Mouse (Mus musculus) lung, postnatal 0 days (tissue): ENCODE data around the gene Socs1.

Experiments used
- CTCF ChIP-seq: IDR thresholded peaks from 2 replicates; pipeline ENCODE4 v1.5.1; 2016; ENCODE audit warnings: antibody characterized with exemption, mild to moderate bottlenecking
- EP300 ChIP-seq: IDR thresholded peaks from 2 replicates; pipeline ENCODE4 v1.6.1; 2016; ENCODE audit warnings: antibody characterized with exemption, mild to moderate bottlenecking, control low read depth

- no peak for TF ChIP-seq CTCF
- TF ChIP-seq EP300, result no peak
Observed at GRCm38 (mm10) chr16:10741082-10741481, 44.3 kb downstream of the Socs1 start.
